Mouse (Mus musculus) embryonic fibroblast, embryonic 13.5 days (primary cell): ENCODE results near the gene Olfr958. TPM values are rescaled to one million over a fixed set of nuclear protein-coding genes. Genes with fewer than 3 reads are reported as not detected.
A peak's percentile ranks its signal among the peaks of the same experiment; 100 is the strongest.

Experiments used
- H3K27ac ChIP-seq: 2 replicates; pipeline ENCODE4 v1.5.1; 2012; ENCODE audit warnings: low read length, control low read depth, inconsistent platforms; ENCODE audit not compliant: insufficient read depth
- H3K4me1 ChIP-seq: 2 replicates; pipeline ENCODE4 v1.6.1; 2011; ENCODE audit warnings: low read length; ENCODE audit not compliant: control insufficient read depth, insufficient read depth
- H3K4me3 ChIP-seq: 2 replicates; pipeline ENCODE4 v1.5.1; 2011; ENCODE audit warnings: mild to moderate bottlenecking, control low read depth, low read length; ENCODE audit not compliant: insufficient read depth
- CTCF ChIP-seq: IDR thresholded peaks from 2 replicates; pipeline ENCODE4 v1.5.1; 2011; ENCODE audit warnings: mild to moderate bottlenecking, control low read depth, low read length, moderate library complexity, borderline replicate concordance; ENCODE audit not compliant: insufficient read depth
- POLR2A ChIP-seq: IDR thresholded peaks from 2 replicates; pipeline ENCODE4 v1.6.1; 2011; ENCODE audit warnings: low read depth, mild to moderate bottlenecking, control low read depth, low read length, moderate library complexity
- polyA plus RNA-seq: library from polyadenylated mRNA; stranded (reverse); fragments of >200 nt; gene quantifications from 2 replicates; pipeline ENCODE4 v1.2.4, GENCODE M21; 2011; ENCODE audit warnings: low read depth; ENCODE audit not compliant: missing spikeins, insufficient read length

Gene Olfr958
- polyA plus RNA-seq, 1 experiment, result not detected

- peaks cover 4% of the 10 kb centered on the region for H3K4me1 ChIP-seq
- no peak overlapping the region for H3K4me3 ChIP-seq
- no peak for TF ChIP-seq CTCF
- no peak for TF ChIP-seq POLR2A
- H3K27ac ChIP-seq, result peak overlapping the region; percentile 78
Measured at GRCm38 (mm10) chr9:39518595-39518994, 35.3 kb downstream of the Olfr958 start.

DNA sequence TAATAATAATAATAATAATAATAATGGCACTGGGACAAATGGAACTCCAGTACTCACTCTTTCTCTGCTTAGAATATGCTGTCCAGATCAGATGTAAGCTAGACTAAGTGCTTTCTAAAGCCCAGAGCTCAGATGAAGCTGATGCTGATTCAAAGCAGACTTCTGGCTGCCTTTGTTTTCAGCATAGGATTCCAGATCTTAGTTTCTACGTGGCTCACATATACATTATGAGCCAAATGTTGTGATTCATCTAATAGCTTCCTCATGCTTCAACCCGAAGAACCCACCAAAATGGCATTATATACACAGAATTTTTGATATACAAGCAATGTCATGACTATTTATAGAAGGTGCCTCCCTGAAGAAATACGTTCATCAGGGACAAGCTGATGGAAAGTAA, 38.3 kb downstream of the Olfr958 start, which contains the start of gene Olfr957:
Gene Olfr957 (minus strand): TSS at position 279 of the 400 bp plus-strand sequence.
- peak within 1 kb of the TSS; percentile 40 for H3K27ac ChIP-seq
- peaks cover 4% of the 10 kb centered on the region for H3K4me1 ChIP-seq
- H3K4me3 ChIP-seq, result no peak within 1 kb of the TSS
- TF ChIP-seq CTCF, result no peak
- TF ChIP-seq POLR2A, result no peak

- Histone ChIP-seq H3K27ac (no peak overlapping the region), H3K4me1 (no peaks in the 10 kb centered on the region), H3K4me3 (no peak overlapping the region)
- no peak for TF ChIP-seq CTCF
- TF ChIP-seq POLR2A, result no peak
Measured at GRCm38 (mm10) chr9:39509412-39509811, 44.4 kb downstream of the Olfr958 start.

GRCm38 (mm10) chr9:39508998-39509397, 44.9 kb downstream of the Olfr958 start:
- Histone ChIP-seq H3K4me1 (no peaks in the 10 kb centered on the region), H3K4me3 (no peak overlapping the region), H3K27ac (no peak overlapping the region)
- TF ChIP-seq CTCF, result no peak
- no peak for TF ChIP-seq POLR2A

Other genes starting within 250 kb of the Olfr958 start
- gene Olfr948, start 228.0 kb downstream of the Olfr958 start, polyA plus RNA-seq, result not detected in 2 replicates
- gene Olfr951, start 166.6 kb downstream of the Olfr958 start, polyA plus RNA-seq, result not detected in 2 replicates
- gene Olfr952, start 126.9 kb downstream of the Olfr958 start, polyA plus RNA-seq, result not detected in 2 replicates
- not detected in 2 replicates for gene Olfr954, start 97.4 kb downstream of the Olfr958 start, polyA plus RNA-seq
- not detected in 2 replicates for gene Olfr955, start 82.1 kb downstream of the Olfr958 start, polyA plus RNA-seq
- gene Olfr44, start 60.1 kb downstream of the Olfr958 start, polyA plus RNA-seq, result not detected in 2 replicates
- not detected in 2 replicates for gene Olfr957, start 38.2 kb downstream of the Olfr958 start, polyA plus RNA-seq
- gene Olfr959, start 21.5 kb upstream of the Olfr958 start, polyA plus RNA-seq, result not detected in 2 replicates
- 27.0 and 64.8 TPM in 2 replicates for gene AW551984, start 50.3 kb upstream of the Olfr958 start, polyA plus RNA-seq
- not detected in 2 replicates for gene Olfr148, start 56.6 kb upstream of the Olfr958 start, polyA plus RNA-seq
- gene Olfr960, start 67.3 kb upstream of the Olfr958 start, polyA plus RNA-seq, result not detected in 2 replicates
- not detected in 2 replicates for gene Olfr961, start 91.0 kb upstream of the Olfr958 start, polyA plus RNA-seq
- not detected in 2 replicates for gene Olfr963, start 113.2 kb upstream of the Olfr958 start, polyA plus RNA-seq
- not detected in 2 replicates for gene Olfr149, start 153.1 kb upstream of the Olfr958 start, polyA plus RNA-seq
- not detected in 2 replicates for gene Olfr965, start 157.3 kb upstream of the Olfr958 start, polyA plus RNA-seq
- not detected in 2 replicates for gene Olfr150, start 176.9 kb upstream of the Olfr958 start, polyA plus RNA-seq
- not detected in 2 replicates for gene Olfr967, start 192.2 kb upstream of the Olfr958 start, polyA plus RNA-seq
- gene Olfr968, start 229.2 kb upstream of the Olfr958 start, polyA plus RNA-seq, result not detected in 2 replicates
- not detected in 2 replicates for gene Olfr969, start 236.9 kb upstream of the Olfr958 start, polyA plus RNA-seq